Mouse (Mus musculus) left cerebral cortex, postnatal 10 days (tissue): ENCODE measurements around the gene Kif14. TPM values are rescaled to one million over a fixed set of nuclear protein-coding genes. Genes with fewer than 3 reads are reported as not detected.
"Not testable (repeated sequence)": the region's sequence is repeated elsewhere in the genome, so short reads cannot be mapped to it uniquely, and the experiment has no call there.

ENCODE experiments used
- DNase-seq, 2 experiments: peaks; one replicate each; pipeline ENCODE4 v3.0.0; 2021 to 2022; ENCODE audit warnings: low spot score in 2 of 2, mixed read lengths in 1 of 2; ENCODE audit errors: extremely low spot score in 1 of 2
- intact Hi-C: fragments of 180-260 bp; cut with DNase I; formaldehyde crosslinking; loops from one replicate; pipeline ENCODE4 v1.15.1; 2025
- total RNA-seq, 2 experiments: library from RNA; stranded (reverse); gene quantifications; 2 replicates each; pipeline ENCODE4 v1.2.3; 2021

Kif14 gene
- total RNA-seq, 2 experiments from 2014 or later: 0.75 to 0.79 TPM

DNA sequence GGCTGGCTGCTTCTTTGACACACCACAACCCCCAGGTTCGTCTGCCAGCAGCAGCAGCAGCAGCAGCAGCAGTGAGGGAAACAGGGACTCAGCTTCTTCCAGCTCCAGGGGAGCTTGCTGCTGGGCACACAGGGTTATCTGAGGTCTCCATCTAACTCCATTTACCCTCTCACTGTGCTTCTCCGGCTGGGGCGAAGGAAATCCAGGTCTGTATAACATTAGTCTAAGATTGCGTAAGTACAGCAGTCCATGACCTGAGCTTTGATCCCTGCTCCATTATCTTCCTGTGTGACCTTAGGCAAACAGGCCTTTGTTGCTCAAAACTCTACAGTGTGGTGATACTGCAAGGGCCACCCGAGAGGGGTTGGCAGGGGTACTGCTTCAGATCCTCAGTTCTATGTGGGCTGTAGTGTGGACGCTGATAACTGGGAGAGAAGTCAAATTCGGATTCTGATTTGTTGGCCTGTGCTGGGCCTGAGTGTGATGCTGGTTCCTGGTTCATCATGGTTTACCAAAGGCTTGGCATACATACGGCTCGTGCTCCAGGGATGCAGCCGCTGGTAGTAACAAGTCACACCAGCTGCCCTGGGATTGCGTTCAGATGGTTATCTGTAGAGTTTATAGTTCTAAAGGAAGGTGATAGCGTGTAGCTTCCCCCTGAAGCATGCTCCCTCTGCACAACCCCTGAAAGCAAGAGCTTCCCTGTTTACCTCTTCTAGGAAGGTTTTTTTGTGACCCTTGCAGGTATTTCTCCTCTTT, 75.7 kb downstream of the Kif14 start:
- no peak for DNase-seq
- intact Hi-C loops: no loop called here

GRCm38 (mm10) chr1:136543920-136544319, 77.8 kb downstream of the Kif14 start:
- intact Hi-C loops: no loop called here

DNA sequence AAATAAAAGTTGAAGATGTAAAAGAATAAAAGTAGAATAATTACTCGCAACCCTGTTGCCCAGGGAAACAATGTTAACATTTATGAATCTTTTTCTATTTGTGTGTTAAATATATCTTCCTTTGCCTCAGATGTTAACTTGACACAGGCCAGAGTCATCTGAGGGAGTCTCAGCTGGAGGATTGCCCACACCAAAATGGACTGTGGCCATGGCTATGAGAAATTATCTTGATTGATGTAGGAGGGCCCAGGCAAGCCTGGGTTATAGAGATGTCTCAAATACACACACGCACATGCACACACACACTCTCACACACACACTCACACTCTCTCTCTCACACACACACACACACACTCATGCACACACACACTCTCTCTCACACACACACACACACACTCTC, 80.9 kb downstream of the Kif14 start:
- intact Hi-C loops: no loop called here
- no peak for DNase-seq

More at GRCm38 (mm10) chr1:136543920-136544319, 77.8 kb downstream of the Kif14 start:
- DNase-seq: no peak

- no peak for DNase-seq
- intact Hi-C loops: loop anchor here (5.0 kb wide), 3 partner anchors 77 to 672 kb away; no protein-coding TSS in a partner anchor
Observed at GRCm38 (mm10) chr1:136550285-136550684, 84.1 kb downstream of the Kif14 start.

DNA sequence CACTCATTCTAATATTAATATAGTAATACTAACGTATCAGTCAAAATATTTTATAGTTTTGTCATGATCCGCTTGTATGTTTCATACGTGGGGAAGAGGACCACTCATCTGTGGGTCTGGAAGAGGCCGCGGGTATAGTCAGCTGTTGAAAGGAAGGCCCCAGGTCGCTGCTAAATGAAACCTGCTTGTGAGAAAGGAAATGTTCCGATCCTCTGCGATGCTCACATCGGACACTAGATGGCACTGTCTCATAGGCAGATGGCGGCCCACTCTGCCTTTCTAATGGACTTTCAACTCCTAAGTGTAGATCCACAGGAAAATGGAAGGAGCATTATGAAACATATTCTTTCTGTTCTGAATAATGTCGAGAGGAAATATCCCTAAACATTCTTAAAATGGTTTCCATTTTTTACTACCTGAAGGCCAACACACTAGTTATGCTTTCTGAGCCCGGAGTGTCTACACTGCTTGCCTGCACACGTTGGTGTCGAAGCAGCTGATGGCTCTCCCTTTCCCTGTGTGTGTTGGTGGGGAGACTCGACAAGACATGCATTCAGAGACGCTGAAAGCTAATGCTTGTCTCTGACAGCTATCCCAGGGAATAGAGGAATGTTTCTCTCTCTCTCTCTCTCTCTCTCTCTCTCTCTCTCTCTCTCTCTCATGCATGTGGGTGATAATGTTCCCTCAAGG, 84.9 kb downstream of the Kif14 start:
- peak; percentile 74 to 89 for DNase-seq
- intact Hi-C loops: loop anchor here (5.0 kb wide), 3 partner anchors 76 to 671 kb away; no protein-coding TSS in a partner anchor

DNA sequence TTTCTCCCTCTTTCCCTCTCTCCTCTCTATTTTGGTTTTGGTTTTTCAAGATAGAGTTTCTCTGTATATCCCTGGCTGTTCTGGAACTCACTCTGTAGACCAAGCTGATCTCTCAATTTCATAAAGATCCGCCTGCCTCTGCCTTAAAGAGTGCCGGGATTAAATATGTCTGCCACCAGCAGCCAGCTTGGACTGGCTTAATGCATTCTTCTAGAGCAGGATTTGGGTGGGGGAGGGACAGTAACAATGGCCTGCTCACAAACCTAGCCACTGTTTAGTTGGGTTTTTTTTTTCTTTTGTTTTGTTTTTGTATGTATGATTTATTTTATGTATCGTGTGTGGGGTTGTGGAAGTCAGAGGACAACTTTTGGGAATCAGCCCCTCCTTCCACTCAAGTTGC, 88.5 kb downstream of the Kif14 start:
- no peak for DNase-seq
- intact Hi-C loops: loop anchor here (5.0 kb wide), 3 partner anchors 73 to 668 kb away; no protein-coding TSS in a partner anchor

- intact Hi-C loops: no loop called here
- DNase-seq: no peak
Observed at GRCm38 (mm10) chr1:136555892-136556291, 89.7 kb downstream of the Kif14 start.

DNA sequence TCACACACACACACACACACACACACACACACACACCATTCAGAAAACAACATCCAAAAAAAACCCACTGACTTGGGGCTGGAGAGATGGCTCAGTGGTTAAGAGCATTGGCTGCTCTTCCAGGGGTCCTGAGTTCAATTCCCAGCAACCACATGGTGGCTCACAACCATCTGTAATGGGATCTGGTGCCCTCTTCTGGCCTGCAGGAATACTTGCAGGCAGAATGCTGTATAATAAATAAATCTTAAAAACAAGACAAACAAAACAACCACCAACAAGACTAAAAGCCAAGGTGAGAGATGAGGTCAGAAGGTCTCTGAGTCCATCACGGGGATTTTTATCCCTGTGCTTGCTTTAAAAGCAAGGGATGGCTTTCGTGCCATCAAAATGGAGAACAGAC, 90.5 kb downstream of the Kif14 start:
- intact Hi-C loops, DNase-seq: not testable (repeated sequence)

DNA sequence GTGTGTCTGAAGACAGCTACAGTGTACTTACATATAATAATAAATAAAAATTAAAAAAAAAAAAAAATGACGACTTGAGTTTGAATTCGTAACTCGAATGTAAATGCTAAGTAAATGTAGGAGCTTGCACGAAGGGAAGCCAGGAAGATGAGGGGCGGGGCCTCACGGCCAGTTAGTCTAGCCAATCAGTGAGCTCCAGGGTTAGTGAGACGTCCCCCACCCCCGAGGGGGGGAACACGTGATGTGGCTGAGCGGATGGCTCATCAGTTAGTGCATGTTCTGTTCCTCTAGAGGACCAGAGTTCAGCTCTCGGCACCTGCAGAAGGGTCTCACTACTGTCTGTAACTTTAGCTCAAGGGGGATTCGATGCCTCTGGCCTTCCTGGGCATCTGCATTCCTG, 91.3 kb downstream of the Kif14 start:
- intact Hi-C loops: no loop called here
- DNase-seq: no peak

GRCm38 (mm10) chr1:136558762-136559161, 92.6 kb downstream of the Kif14 start:
- intact Hi-C loops: no loop called here
- DNase-seq: no peak

DNA sequence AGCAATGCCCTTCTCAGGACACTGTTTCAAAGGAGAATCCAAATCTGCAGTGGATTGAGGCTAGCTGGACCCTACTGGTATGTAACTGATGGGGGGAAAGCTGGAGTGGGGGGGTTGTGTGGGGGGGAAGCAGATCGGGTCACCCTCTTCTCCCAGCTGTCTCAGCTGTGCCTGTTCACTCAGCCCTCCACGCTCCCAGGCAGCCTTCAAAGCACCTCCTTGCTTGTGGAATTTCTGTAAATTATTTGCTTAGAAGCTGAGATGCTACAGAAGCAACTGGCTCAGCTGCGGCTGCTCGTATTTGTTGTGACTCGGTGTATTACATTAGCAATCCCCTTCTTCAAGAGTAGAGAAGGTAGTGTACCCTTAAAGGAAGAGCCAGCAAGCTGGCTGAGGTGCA, 93.1 kb downstream of the Kif14 start:
- DNase-seq: no peak
- intact Hi-C loops: no loop called here

GRCm38 (mm10) chr1:136559774-136560173, 93.6 kb downstream of the Kif14 start:
- intact Hi-C loops: no loop called here
- DNase-seq: peak in 1 of 2 experiments; percentile 54

DNA sequence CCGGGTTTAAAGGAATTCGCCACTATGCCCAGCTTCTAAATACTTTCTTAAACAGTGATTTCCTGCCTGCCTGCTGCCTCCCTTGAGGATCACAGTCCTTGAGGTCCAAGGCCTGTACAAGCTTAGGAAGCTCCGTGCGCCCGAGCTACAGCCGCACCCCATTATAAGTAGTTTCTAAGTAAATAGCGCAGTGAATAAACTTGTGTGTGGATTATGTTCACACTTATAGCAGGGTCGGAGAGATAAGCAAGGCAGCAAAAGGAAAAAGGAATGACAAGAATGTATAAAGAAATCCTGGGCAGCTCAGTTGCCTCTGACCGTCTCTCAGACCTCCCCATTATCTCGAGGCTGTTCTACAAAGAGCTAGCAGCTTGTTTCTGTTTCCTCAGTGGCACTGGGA, 95.7 kb downstream of the Kif14 start:
- intact Hi-C loops: no loop called here
- no peak for DNase-seq

GRCm38 (mm10) chr1:136563149-136563548, 97.0 kb downstream of the Kif14 start:
- no peak for DNase-seq
- intact Hi-C loops: no loop called here

DNA sequence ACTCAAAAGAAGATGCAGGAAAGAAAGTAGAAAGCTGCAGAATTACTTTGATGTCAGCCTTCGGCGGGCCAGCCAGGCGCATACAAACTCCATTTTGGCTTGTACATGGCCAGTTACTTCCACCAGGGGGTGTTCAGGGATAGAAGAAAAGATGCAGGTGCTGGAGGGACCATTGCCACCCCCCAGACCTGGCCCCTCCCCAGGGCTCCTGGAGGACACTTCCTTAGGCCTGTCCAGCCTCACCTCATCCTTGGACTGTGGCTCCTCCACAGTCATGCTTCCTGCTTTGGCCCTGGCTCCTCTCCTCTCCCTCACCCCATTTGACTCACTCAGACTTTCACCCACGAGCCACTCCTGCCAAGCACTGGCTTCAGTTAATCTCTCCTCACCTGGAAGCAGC, 98.8 kb downstream of the Kif14 start:
- DNase-seq: no peak
- intact Hi-C loops: no loop called here

- intact Hi-C loops: no loop called here
- DNase-seq: no peak
Observed at GRCm38 (mm10) chr1:136566386-136566785, 100.2 kb downstream of the Kif14 start.

DNA sequence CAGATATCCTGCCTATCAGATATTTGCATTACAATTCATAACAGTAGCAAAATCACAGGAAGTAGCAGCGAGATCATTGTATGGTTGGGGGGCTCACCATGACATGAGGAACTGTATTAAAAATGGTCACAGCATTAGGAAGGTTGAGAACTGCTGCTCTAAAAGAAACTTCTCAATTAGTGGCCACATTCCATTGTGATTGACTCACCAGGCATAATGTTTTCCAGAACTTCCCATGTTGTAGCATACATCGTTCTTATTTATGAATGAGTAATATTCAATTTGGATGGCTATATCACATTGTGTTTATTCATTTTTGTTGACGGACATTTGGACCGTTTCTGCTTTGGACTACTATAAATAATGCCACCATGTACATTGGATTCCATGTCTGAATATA, 101.5 kb downstream of the Kif14 start:
- no peak for DNase-seq
- intact Hi-C loops: no loop called here

GRCm38 (mm10) chr1:136568738-136569194, 102.6 kb downstream of the Kif14 start:
- DNase-seq: no peak
- intact Hi-C loops: no loop called here

GRCm38 (mm10) chr1:136569206-136569605, 103.1 kb downstream of the Kif14 start:
- intact Hi-C loops: no loop called here
- no peak for DNase-seq

DNA sequence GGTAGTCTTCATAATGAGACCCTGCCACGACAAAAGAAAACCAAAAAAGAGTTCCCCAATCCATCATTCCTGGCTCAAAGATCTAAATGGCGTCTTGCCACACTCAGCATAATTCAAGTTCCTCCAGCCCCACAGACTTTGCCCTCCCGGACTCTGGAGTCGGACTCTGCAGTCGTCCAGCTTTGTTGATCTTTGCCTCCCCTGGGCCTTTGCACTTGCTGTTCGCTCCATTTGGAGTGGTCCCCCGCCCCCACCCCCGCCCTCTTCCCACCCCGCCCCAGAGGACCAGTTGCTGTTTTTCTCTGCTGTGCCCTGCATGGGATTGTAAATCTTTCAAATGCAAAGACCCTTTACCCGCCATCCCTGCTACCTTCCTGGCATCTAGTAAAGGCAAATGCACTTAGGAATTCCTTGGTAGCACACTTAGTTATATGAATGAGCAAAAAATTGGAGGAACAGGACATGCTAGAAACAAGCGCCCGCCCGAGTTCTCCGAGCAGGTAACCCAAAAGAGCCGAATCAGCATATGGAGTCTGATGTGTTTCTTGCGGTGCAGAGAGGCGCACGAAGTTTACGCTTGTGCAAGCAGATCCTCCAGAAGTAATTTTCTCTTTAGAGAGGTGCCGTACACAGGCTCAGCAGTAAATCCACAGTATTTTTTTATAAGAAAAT, 103.6 kb downstream of the Kif14 start:
- intact Hi-C loops: no loop called here
- no peak for DNase-seq
